Mouse (Mus musculus) embryo, embryonic 11.5 days (tissue): ENCODE measurements around the gene Cacnb2.
A peak's percentile ranks its signal among the peaks of the same experiment; 100 is the strongest.

Source experiments
- DNase-seq: peaks from one replicate; pipeline ENCODE4 v3.0.0-alpha.2; 2012; ENCODE audit warnings: low read depth, low spot score

The Cacnb2 gene

DNA sequence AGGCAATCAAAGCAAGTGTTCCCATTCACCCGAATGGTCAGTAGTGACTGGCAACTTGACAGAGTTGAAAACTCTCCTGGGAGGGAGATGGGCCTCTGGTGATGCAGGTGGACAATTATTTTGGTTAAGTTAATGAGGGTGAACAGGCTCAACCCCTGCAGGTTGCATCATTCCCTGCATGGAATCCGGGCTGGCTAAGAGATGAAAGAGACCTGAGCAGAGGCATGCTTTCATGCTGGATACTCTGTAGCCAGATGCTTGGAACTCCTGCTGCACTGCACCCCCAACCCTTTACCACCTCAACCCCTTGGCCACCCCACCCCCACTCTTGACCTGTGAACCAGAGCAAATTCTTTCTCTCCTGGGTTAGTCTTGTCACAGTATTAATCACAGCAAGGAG is 258.7 kb downstream of the Cacnb2 start:
- no peak for DNase-seq

DNA sequence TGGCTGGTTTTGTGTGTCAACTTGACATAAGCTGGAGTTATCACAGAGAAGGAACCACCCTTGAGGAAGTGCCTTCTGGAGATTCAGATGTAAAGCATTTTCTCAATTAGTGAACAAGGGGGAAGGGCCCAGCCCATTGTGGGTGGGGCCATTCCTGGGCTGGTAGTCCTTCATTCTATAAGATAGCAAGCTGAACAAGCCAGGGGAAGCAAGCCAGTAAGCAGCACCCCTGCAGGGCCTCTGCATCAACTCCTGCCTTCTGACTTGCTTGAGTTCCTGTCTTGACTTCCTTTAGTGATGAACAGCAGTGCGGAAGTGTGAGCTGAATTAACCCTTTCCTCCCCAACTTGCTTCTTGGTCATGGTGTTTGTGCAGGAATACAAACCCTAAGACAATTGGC is 260.1 kb downstream of the Cacnb2 start:
- no peak for DNase-seq

- DNase-seq = no peak
Observed at GRCm38 (mm10) chr2:14873116-14873515, 270.2 kb downstream of the Cacnb2 start.

DNA sequence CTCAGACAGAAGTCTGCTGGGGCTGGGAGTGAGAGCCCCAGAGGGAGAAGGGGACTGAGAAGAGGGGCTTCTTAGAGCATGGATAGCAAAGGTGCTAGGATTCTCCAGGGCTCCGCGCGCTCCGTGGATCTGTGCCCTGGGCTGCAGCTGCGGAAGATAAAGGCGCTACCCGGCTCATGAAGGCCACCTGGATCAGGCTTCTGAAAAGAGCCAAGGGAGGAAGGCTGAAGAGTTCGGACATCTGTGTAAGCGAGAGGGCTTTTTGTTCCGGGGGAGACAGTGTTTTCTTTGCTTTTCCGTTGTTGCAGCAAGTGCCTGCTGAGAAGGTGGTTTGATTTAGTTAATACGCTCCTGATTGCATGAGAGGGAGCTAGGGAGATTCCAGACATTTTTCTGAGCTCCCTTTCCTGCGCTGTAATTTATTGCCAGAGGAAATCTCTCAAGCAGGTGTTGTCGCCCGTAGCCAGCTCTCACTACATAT is 270.9 kb downstream of the Cacnb2 start:
- DNase-seq = peak; percentile 8

DNA sequence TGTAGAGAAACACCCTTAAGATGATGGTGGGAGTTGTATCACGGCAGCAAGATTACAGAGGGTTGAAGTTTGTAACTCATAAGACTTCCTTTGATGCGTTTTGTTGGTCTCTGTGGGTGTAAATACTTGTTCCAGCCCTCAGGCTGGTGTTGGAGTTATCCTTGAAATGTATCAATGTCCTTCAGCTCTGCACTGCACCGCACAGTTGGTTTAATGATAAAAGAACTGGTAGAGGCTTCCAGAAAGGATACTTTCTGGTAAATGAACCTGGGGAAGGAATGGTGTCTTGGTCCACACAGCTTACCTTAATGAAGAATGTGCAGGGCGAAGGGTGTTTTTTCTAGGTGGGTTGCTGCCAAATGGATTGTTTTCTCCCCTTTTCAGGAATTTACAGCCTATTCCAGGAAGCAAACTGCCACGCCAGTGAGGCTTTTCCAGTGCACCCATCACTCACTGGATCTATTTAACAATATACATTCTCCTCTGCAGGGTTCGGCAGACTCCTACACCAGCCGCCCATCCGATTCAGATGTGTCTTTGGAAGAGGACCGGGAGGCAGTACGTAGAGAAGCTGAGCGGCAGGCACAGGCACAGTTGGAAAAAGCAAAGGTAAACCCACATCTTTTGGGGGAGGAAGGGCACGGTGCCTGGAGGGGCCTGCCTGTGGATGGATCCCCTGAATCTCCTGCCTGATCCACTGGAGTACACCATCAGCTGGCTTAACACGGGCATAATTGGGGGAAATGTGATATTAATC is 271.6 kb downstream of the Cacnb2 start:
- no peak for DNase-seq

- no peak for DNase-seq
Observed at GRCm38 (mm10) chr2:14875121-14875520, 272.2 kb downstream of the Cacnb2 start.

DNA sequence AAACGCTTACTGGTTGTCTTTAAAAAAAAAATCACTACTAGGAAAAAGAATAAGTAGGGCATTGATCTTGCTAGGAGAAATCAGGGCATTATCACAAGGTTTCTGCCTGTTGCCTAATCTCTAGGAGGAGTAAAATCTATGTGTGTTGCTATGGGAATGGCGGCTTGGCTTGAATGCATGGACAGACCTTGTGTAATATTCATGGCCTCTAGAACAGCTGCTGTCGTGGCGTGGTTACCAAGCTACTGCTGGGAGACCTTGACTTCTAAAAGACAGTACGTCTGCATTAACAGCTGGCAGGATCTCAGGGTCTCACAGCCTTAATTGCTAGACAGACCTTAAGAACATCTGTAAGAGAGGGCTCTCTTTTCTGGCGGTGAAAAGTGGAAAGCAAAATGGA is 272.7 kb downstream of the Cacnb2 start:
- no peak for DNase-seq

DNA sequence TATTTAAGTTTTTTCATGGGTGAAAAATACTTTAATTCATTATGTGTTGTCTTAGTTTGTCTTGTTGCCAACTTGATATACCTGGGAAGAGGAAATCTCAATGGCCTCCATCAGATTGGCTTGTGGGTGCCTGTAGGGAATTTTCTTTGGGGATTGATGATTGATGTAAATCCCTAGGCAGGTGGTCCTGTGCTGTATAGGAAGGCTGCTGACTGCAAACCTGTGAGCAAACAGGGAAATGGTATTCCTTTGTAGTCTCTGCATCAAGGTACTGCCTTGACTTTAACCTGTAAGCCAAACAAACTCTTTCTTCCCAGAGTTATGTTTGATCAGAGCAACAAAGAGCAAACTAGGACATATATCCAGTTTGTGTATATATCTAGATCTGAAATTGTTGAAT is 276.1 kb downstream of the Cacnb2 start:
- DNase-seq = no peak

GRCm38 (mm10) chr2:14883460-14883859 is 280.6 kb downstream of the Cacnb2 start:
- DNase-seq = no peak

DNA sequence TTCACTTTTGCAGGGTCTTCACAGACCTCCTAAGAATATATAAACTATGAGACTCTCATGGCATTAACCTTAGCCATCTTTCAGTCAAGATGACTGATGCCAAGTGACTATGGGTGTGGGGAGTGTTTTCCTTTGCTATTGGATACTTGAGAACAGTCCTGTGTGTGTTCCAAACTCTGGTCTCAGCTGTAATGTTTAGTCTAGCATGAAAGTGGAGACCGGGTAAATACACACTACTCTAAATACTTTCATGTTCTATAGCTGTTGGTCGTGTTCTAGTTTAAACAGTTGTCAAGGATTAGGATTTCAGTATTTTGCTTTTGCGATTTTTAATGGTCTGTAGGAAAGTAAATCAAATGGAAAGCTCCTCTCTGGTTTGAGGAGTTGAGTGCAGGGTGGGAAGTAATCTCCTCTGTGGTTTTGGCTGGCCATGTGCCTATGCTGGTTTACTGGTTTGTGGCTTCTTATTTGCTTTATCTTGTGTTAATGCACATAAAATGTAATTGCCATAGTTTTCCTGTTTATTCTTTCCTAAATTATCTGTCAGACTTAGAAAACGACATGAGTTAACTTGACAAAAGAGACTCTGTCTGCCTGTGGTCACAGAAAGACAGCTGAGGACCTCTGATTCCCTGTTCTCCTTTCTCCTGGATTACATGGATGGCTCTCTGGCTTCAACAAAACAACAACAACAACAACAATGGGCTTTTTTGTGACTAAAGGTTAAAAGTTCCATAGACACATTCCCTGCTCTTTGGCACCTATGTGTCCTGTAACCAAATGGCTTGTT is 285.7 kb downstream of the Cacnb2 start:
- DNase-seq = no peak

GRCm38 (mm10) chr2:14903837-14904236 is 300.9 kb downstream of the Cacnb2 start:
- DNase-seq = no peak

DNA sequence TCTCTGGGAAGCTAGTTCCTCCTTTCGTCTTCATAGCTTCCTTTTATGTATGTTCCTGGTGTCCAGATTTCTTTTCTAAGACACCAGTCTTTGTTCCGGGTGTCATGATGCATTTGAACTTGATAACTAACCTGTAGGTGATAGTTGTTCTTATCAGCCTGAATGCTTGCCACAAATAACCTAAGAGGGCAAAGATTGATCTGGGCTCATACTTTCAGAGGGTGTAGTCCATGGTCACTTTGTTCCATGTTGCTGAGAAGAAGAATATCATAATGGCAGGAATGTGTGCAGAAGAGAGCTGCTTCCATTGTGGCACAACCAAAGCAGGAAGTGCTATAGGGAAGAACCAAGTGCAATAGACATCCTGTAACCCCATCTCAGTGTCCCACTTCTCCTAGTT is 302.0 kb downstream of the Cacnb2 start:
- DNase-seq = no peak

DNA sequence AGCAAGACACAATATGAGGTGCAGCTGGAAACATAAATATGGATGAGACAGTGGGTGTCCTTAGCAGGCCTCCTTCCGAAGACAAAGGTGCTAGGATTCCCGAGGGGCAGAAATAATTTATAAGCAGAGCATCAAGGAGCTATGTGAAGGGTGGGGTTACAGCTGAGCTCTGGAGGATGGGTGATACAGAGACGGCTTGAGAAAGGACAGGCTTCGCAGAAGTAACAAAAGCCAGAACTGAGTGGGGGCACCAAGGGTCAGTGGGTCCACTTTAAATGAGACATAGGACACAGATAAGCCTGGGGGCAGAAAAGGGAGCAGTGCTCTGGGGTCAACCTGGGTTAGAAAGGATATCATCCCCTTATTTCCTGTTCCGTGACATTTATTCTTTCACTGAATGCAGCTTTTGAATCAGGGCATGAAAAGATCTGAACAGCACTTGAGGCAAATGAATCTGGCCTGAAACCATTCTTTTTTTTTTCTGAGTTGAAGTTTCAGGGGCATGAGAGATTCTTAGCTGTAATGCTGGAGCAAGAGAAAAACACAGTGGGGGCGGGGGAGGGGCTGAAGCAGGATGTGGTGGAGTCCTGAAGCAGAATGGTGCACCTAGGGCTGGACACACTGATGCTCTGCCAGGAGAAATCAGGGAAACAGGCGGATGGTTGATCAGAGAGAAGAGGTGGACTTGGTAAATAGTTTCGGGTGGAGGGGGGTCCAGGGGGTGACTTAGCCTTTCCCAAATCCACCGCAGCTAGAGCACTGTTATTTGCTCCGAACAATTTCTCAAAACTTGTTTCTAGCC is 304.4 kb downstream of the Cacnb2 start:
- DNase-seq = no peak

DNA sequence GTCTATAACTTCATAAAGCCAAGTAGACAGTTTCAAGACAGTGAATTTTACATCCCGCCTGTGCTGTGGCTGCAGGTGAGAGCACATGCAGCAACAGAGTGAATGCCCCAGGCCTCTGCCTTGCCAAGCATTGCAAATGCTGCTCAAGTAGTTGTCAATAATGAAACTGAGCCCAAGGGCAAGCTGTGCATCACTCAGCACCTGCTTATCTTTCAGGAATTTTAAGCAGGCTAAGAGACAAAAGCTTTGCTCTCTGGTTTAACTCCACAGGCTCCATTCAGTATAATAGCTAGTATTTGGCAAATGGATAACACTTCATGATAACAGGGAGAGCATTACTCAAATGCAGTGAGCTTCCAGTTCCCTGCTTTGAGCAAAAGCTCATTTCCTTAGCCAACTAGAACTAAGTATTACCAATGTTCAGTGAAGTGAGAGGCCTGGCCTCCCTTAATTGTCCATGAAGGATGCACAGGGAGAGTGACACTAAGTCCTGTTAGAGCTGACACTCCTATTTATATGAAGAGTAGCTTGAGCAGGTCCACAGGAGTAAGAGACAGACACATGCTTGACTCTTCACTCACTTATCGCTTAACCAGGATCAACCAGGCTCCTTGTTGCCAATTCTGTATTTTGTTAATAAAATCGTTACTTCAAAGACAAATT is 314.8 kb downstream of the Cacnb2 start:
- DNase-seq = no peak

DNA sequence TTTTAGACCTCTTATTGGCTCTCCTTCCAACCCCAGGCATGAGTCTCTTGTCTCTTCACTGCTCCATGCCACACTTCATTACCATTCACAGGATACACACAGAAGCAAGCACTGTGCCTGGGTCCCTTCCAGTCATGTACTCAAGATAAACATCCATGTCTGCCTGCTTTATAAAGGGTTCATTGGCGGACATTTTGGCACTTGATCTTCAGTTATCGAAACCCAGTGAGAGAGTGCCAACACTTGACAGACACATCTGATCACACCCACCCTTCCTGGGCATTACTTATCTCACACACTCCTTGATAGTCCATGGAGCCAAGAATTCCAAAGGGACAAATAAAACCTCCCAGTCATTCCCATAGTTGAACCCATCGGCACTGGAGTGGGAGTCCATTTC is 327.0 kb downstream of the Cacnb2 start:
- DNase-seq = no peak

GRCm38 (mm10) chr2:14931968-14932367 is 329.1 kb downstream of the Cacnb2 start:
- no peak for DNase-seq

- no peak for DNase-seq
Observed at GRCm38 (mm10) chr2:14936492-14936891, 333.6 kb downstream of the Cacnb2 start.

GRCm38 (mm10) chr2:14942261-14942660 is 339.4 kb downstream of the Cacnb2 start:
- no peak for DNase-seq

DNA sequence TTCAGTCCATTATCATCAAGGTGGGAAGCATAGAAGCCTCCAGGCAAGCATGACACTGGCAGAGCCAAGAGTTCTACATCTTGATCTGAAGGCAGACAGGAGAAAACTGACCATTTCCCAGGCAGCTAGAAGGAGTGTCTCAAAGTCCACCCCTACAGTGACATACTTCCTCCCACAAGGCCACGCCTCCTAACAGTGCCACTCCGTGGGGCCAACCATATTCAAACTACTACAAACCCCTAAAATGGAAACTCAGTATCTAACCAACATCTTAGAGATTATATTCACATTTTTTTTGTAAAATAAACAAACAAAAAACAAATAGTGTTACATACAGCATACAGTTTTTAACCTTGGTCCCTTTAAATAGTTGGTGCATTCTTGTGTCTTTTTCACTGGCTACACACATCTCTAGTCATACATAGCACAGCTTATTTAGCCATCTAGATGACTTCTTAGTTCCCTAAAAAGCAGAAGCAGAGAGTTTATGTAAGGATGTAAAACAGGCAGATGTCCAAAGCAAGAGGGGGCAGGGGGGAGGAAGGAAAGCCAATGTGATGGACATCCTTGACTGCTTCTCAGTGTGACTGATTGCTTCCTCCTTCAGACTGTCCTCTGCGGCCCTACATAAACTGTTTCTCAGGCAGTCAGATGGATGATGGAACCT is 340.9 kb downstream of the Cacnb2 start:
- DNase-seq = no peak

- no peak for DNase-seq
Observed at GRCm38 (mm10) chr2:14953090-14953489, 350.2 kb downstream of the Cacnb2 start.

GRCm38 (mm10) chr2:14960963-14961488 is 358.1 kb downstream of the Cacnb2 start:
- no peak for DNase-seq
